Mouse (Mus musculus) brain, embryonic 14.5 days (tissue): ENCODE measurements around the gene Atf4.

ENCODE experiments used
- CTCF ChIP-seq: fragments of 200-500 bp; IDR thresholded peaks from 2 replicates; pipeline ENCODE4 v1.5.1; 2012; ENCODE audit warnings: inconsistent platforms, mild to moderate bottlenecking, moderate library complexity, borderline replicate concordance; ENCODE audit not compliant: insufficient read depth, insufficient read length; ENCODE audit errors: extremely low read depth
- POLR2A ChIP-seq: fragments of 200-500 bp; IDR thresholded peaks from 2 replicates; pipeline ENCODE4 v1.6.1; 2012; ENCODE audit warnings: mild to moderate bottlenecking, inconsistent platforms, borderline replicate concordance; ENCODE audit not compliant: poor library complexity, insufficient read depth, insufficient read length, severe bottlenecking; ENCODE audit errors: extremely low read depth

DNA sequence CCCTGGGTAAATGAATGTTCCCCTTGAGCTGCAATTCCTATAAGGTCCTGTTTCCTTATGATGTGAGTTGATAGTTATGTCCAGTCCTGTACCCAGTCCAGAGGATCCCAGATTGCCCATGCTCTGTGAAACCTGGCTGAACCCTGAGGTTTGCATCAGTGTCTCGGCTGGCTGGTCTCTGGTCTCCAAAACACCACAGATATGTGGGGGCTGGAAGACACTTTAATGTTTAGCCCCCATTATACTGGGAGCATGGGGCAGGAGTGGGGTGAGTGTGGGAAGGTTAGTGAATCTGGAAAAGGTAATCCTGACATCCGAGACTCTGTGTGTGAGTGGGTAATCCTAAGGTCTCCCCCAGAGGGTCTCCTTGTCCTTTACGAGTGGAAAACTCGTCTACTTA, 21.9 kb upstream of the Atf4 start:
- no peak for TF ChIP-seq POLR2A
- TF ChIP-seq CTCF = no peak
